Mouse (Mus musculus) layer of hippocampus, postnatal 36 days (tissue): ENCODE measurements around the gene Pde8a. TPM values are rescaled to one million over a fixed set of nuclear protein-coding genes. Genes with fewer than 3 reads are reported as not detected.

ENCODE experiments used
- DNase-seq, 2 experiments: peaks; one replicate each; pipeline ENCODE4 v3.0.0; 2022
- total RNA-seq, 2 experiments: library from RNA; stranded (reverse); gene quantifications; 2 replicates each; pipeline ENCODE4 v1.2.3; 2021

The Pde8a gene
- total RNA-seq, 2 experiments from 2014 or later, result 7.5 to 8.3 TPM

DNA sequence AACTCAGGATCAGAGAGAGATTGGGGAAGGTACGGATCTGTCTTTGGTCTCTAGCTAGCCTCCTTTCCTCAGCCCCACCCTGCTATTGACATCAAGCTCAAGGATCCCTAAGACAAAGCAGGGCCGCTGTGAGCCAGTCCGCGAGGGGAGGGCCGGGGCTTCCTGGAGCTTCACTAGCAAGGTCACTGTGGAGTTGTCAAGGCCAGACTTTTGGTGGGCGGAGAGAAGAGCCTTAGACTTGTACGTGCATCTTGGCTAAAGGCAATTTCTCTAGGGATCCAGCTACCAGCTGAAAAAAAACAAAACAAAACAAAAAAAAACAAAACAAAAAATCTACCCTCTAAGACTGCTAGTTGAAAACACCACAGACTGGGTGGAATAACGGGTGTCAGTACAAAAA is 1.6 kb upstream of the Pde8a start:
- no peak for DNase-seq

DNA sequence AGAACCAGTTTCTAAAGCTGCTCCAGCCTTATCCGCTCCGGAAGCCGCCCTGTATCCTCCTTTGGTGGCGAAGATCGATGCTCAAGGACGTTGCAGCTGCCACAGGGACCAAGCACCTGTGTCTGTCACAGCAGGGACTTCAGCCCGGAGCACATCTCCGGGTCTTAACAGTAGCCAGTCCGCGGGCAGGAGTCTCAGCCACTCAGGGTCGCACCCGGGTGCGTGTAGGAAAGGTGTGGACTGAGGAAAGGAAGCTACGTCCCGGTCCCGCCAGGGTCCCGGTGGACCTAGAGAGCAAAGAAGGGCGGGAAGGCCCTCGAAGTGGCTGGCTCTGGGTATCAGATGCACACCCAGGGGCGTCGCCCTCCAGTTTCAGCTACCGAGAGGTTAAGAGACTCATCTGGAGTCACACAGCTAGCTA is 1.1 kb upstream of the Pde8a start:
- DNase-seq, result no peak

- DNase-seq, result peak; percentile 83 to 84
Observed at GRCm38 (mm10) chr7:81212697-81213346, 574 bp upstream of the Pde8a start.

GRCm38 (mm10) chr7:81214153-81214907 is 934 bp downstream of the Pde8a start:
- DNase-seq, result no peak

GRCm38 (mm10) chr7:81215950-81216349 is 2.6 kb downstream of the Pde8a start:
- DNase-seq, result no peak

DNA sequence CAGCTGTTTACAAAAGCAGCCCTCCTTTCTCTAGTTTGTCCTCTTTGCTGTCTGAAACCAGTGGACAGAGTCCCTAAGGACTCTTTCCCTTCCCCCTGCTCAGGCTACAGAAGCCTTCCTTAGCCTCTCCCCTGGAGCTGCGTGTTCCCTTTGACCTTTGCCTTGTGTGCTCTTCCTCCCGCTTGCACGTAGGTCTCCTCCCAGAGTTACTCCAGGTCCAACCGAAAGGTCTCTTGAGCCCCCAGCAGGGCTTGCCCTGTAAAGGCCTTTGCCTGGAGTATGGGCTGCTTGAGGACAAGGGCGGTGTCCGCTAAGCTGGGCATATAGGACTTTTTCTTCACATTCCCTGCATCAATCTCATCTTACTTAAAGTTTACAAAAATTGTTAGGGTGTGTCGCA is 5.9 kb downstream of the Pde8a start:
- no peak for DNase-seq

DNA sequence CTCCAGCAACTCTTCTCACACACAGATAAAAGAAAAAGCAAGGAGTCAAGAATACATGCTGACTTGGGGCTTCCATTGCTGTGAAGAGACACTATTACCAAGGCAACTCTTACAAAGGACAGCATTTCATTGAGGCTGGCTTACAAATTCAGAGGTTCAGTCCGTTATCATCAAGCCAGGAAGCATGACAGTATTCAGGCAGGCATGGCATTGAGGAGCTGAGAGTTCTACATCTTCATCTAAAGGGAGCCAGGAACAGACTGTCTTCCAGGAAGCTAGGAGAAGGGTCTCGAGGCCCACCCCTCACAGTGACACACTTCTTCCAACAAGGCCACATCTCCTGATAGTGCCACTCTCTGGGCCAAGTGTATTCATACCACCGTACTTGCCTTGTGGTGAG is 7.0 kb downstream of the Pde8a start:
- no peak for DNase-seq

DNA sequence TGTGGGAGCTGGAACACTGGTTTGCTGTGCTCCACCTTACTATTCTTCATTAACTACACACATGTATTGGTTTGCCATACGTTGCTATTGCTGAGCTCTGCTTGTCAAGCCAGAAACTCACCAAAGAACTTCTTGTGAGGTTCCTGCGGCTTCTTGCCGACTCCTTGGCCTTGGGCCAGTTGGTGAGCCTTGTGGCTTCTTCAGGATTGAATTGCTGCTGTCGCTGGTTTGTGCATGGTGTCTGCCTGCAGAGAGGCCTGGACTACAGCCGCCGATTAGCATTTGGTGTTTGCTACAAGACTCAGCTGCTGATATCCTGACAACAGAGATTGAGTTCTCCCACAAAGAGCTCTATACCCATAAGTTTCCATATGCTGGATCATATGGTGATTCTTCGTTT is 10.9 kb downstream of the Pde8a start:
- DNase-seq, result no peak

DNA sequence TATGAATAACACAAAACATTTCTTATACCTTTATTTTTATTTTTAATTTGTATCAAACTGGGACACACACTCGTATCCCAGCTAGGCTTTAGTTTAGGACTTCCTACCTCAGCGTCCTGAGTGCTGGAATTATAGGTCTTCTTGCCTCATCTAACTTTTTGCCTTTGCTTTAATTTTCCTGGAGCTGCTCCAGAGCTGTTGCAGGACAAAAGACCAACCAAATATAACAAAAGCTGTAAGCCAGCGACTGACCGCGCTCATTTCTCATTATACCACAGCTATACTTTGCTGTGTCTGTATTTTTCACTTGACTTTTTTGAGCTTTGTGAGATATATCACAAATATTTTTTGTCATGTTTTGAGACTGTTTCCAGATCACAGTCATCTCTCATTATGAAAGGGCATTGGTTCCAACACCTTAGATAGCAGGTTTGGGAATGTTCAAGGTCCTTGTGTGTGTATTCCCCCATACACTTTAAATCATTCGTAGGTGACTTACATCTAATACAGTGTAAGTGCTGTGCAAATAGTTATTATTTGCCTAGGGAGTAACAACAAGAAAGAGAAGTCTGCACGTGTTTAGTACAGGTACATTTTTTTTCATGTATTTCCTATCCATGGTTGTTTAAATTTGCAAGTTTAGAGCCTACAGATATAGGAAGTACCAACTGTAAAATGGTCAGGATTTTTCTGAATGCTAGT is 16.8 kb downstream of the Pde8a start:
- no peak for DNase-seq

DNA sequence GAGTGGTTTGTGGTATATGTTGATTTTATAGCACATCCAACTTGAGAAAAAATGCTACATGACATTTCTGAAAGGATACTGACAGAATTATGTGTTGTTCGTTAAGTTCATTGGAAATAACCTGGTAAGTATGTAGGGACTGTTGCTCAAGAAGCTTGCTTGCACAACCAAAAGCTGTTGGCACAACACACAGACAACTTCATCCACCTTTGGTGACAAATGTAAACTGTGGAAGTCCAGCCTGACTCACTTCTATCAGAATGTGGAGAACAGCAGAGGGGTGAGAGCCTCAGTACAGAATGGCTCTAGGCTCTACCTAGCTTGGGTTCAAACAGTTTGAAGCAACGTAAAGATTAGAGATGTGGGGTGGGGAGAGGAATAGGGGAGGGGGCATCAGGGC is 19.3 kb downstream of the Pde8a start:
- no peak for DNase-seq

DNA sequence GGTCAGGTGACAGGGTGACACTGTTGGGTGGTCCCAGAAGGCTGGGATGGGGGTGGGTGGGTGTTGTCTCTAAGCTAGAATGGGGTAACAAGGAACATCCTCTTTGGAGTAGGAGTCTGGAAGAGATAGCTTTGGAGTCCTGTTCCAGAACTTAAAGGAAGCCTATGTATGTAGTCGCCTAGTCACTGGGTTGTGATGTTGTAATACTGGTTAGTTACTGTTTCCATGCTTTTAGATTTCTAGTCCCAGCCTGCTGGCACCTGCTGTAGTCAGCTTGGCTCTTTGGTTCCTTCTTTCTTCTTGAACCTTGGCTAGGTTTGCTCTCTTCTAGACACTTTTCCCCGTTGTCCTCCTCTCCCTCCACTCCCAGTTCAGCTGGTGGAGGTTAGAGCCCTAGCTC is 21.7 kb downstream of the Pde8a start:
- DNase-seq, result no peak

- DNase-seq, result no peak
Observed at GRCm38 (mm10) chr7:81235600-81236223, 22.3 kb downstream of the Pde8a start.

DNA sequence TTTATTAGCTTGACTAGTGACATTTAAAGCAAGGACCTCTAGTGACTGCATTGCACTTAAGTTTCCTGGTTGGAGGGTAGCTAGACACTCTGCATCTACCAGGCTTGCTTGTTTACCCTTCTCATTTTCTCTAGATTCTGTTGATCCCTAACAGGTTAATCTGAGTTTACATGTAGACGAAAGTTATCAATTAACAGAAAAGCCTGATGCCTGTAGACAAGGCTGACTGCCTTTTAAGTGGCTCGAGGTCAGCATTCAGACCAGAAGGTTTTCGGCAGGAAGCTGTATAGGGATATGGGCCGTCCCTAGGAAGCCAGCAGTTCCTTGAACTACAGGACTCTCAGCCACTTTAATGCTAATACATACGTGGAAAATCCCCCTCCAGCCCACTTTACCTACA is 30.0 kb downstream of the Pde8a start:
- no peak for DNase-seq

DNA sequence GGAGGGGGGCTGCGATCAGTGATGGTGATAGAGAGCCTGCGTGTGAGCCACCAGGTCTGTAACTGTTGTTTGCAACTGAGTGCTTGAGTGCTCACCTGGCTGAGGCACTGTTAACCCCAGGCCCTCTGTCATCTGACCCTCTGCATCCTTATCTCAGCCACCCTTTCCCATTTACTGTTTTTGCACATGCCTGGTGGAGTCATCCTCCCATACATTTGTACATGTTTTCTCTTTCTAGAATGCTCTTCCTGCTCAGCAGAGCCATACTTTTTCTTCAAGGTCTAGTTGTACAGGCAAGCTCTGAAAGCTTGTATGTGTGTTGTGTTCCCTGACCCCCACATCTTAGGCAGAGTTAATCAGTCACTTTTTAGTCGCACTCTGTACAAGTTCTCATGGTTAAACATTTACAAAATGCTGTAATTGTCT is 36.5 kb downstream of the Pde8a start:
- DNase-seq, result no peak

DNA sequence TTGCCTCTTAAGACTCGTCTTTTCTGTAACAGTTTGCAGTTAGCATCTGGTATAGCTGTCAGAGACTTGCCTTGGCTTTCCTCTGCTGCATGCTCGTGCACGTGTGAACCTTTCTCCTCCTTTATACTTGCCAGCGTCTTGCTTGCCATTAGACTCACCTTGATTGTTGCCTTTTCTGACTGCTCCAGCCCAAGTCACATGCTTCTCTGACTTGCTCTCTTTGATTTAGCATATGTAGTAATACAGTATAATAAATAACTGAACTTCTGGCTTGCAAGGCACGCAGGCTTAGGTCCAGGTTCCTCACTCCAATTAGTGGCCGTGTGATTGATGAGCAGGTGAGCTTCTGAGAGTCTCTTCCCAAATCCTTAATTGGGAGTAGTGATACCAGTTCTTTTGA is 37.2 kb downstream of the Pde8a start:
- DNase-seq, result no peak

- DNase-seq, result no peak
Observed at GRCm38 (mm10) chr7:81251521-81251920, 38.1 kb downstream of the Pde8a start.

GRCm38 (mm10) chr7:81253317-81253716 is 39.9 kb downstream of the Pde8a start:
- no peak for DNase-seq

- no peak for DNase-seq
Observed at GRCm38 (mm10) chr7:81254579-81254978, 41.2 kb downstream of the Pde8a start.

DNA sequence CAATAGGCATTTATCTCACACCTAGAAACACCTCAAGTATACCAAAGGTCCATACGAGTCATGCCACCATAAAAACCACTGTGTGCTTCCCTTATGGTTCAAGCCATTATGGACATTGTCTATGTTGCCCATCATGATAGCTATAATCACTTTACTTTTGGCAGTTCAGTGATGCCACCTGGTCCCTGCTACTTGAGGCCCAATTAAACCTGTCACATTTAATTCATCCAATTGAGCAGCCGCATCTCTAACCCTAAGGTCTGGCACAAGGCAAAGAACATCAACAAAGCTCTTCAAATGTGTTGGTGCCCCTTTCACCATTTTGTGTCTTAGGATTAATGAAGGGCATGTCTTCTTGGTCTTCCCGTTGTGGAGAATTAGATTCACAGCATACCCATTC is 42.1 kb downstream of the Pde8a start:
- no peak for DNase-seq

- no peak for DNase-seq
Observed at GRCm38 (mm10) chr7:81256773-81257172, 43.4 kb downstream of the Pde8a start.

DNA sequence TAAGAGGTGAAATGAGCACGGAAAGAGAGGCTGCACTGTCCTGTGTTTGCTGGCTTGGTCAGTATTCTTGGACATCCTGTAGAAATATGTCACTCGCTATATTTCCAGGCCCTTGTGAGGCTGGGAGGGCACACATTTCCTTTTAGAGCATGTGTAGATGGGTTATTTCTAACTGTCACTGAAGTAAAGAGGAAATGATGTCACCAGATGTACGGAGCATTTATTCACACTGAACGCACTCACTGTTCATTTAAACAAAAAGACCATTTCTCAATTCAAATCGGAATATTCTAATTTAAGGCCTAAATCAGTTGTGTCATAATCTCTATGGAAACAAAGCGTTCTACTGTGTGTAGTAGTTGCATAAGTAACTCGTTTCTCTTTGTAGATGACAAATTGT is 48.2 kb downstream of the Pde8a start:
- no peak for DNase-seq

DNA sequence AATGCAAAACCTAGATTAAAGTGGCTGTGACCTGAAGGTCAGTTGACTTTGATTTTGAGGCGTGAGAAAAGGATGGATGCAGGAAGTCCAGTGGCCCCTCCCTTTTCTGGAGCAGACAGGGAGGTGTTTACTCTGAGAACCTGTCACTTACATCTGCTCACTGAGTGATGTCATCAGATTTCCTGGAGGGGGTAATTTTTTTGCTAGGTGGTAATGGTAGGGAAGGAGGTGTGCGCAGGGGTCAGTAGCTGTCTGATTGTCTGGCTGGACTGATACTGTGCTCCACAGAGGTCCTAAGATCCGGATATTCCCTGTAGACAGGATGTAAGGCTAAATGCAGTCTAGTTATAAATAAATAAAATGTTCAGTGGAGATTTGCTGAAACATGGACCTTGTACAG is 59.5 kb downstream of the Pde8a start:
- DNase-seq, result no peak

DNA sequence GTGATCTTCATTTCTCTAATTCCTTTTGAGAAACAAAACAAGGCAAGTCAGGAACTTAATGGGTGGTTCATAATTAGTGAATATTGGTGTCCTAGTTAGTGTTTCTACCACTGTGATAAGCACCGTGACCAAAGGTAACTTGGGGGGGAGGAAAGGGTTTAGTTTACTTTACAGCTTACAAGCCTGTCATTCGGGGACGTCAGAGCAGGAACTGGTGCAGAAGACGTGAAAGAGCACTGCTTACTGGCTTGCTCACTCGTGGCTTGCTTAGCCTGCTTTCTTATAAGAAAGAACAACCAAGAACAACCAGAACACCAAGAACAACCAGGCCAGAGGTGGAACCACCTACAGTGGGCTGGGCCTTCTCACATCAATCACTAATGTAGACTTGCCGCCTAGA is 65.6 kb downstream of the Pde8a start:
- DNase-seq, result no peak
